Mouse (Mus musculus): ENCODE measurements around the gene Slc10a4. TPM values are rescaled to one million over a fixed set of nuclear protein-coding genes. Genes with fewer than 3 reads are reported as not detected.
"Not testable (repeated sequence)": the region's sequence is repeated elsewhere in the genome, so short reads cannot be mapped to it uniquely, and the experiment has no call there.

Slc10a4 gene
- total RNA-seq, 2 experiments from 2014 or later, result not detected

- not testable (repeated sequence) for DNase-seq (ENCODE audit: low spot score)
Observed at GRCm38 (mm10) chr5:73013611-73014287, 7.1 kb downstream of the Slc10a4 start.

- no peak for DNase-seq (ENCODE audit: low spot score)
Observed at GRCm38 (mm10) chr5:73014745-73015144, 8.1 kb downstream of the Slc10a4 start.

- DNase-seq (ENCODE audit: low spot score), result no peak
Observed at GRCm38 (mm10) chr5:73023801-73024200, 17.1 kb downstream of the Slc10a4 start.

GRCm38 (mm10) chr5:73028646-73029045 lies 22.0 kb downstream of the Slc10a4 start:
- DNase-seq (ENCODE audit: low spot score), result no peak

- DNase-seq (ENCODE audit: low spot score), result no peak
Observed at GRCm38 (mm10) chr5:73032481-73032880, 25.8 kb downstream of the Slc10a4 start.

GRCm38 (mm10) chr5:73044055-73044454 lies 37.4 kb downstream of the Slc10a4 start:
- no peak for DNase-seq (ENCODE audit: low spot score)

- DNase-seq (ENCODE audit: low spot score), result no peak
Observed at GRCm38 (mm10) chr5:73047651-73048245, 41.1 kb downstream of the Slc10a4 start.

GRCm38 (mm10) chr5:73053933-73054332 lies 47.2 kb downstream of the Slc10a4 start:
- DNase-seq (ENCODE audit: low spot score), result no peak

- no peak for DNase-seq (ENCODE audit: low spot score)
Observed at GRCm38 (mm10) chr5:73056457-73056856, 49.8 kb downstream of the Slc10a4 start.

GRCm38 (mm10) chr5:73056937-73057336 lies 50.3 kb downstream of the Slc10a4 start:
- no peak for DNase-seq (ENCODE audit: low spot score)

- DNase-seq (ENCODE audit: low spot score), result no peak
Observed at GRCm38 (mm10) chr5:73061506-73062155, 54.9 kb downstream of the Slc10a4 start.

Other genes starting within 250 kb of the Slc10a4 start
- 1 to 10 TPM; 2.0 to 2.7 TPM for gene Tec, start 138.4 kb upstream of the Slc10a4 start, total RNA-seq (2021)
- gene Slain2, start 92.6 kb upstream of the Slc10a4 start, total RNA-seq (2021), result 100 to 1,000 TPM; 107 to 133 TPM
- gene Gm10135, start 32.2 kb upstream of the Slc10a4 start, total RNA-seq (2021), result not detected
- gene Fryl, start 249.7 kb downstream of the Slc10a4 start, total RNA-seq (2021), result 10 to 100 TPM; 13.5 to 14.0 TPM